Mouse (Mus musculus): ENCODE results near the gene Pias4. TPM values are rescaled to one million over a fixed set of nuclear protein-coding genes. Genes with fewer than 3 reads are reported as not detected.

Pias4 gene
- total RNA-seq, 2 experiments from 2014 or later = 17.5 to 18.6 TPM

DNA sequence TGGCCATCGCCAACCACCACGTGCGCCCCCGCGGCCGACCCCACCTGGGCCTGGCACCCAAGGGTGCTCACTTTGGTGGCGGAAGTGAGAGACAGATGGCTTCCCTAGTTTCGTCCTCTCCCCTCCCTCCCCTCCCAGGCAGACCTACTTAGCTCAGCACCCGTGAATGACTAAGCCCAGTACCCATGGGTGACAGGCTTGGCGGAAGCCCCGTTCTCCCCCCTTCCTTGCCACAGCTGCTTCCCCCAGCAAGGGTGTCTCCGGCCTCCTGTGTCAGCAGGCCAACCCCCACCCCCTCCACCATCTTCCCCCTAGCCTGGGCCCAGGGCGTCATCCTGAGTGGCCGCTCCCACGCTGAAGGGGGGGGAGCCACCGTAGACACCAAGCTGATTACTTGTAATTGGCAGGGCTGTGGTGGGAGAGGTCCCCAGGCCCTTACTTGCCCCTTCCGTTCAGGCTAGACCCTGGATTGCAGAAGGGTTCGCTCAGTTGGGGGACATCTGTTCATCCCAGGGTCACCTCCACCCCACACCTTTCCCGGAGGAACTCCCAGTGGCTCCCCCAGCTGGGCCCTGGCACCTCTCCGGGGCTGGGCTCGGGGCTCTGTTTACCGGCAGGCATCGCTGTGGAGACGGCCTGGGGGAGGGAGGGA, 29.5 kb downstream of the Pias4 start:
- peak; percentile 69 for DNase-seq

DNA sequence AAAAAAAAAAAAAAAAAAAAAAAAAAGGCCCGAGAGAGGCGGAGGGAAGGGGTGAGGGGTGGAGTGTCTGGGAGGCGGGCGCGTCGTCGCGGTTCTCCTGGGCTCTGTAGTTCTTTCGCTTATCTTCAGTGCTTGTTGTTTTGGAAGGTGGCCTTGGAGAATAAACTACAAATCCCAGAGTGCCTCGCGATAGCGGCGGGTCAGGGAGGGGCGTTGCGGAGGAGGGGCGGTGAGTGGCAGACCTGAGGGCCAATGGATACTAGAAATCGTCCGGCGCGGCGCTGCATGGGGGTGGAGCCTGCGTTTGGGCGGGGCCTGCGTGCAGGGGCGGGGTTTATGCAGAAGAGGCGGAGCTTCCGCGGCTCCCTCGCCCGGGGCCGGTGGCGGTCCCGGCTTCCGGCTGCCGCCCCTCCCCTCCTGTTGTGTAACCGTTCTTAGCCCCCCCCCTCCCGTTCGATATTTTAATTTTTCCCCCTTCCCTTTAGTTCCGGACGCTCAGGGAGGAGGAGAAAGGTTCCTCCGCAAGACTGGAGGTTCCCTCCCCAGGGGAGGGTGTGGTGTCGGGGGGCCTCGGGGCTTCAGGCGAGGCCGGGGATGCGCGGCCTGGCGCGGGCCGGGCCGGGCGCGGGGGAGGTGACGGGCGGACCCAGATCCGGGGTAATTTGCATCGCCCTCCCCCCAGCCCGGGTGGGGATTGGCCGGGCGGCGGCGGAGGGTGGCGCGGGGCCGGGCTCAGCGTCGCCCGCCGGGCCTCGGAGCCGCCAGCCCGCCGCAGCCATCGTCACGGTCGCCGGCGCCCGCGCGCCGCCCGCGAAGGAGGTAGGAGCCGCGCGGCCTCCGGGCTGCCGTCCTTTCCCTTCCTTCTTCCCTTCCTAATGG, 30.2 kb downstream of the Pias4 start:
- peak; percentile 100 for DNase-seq

DNA sequence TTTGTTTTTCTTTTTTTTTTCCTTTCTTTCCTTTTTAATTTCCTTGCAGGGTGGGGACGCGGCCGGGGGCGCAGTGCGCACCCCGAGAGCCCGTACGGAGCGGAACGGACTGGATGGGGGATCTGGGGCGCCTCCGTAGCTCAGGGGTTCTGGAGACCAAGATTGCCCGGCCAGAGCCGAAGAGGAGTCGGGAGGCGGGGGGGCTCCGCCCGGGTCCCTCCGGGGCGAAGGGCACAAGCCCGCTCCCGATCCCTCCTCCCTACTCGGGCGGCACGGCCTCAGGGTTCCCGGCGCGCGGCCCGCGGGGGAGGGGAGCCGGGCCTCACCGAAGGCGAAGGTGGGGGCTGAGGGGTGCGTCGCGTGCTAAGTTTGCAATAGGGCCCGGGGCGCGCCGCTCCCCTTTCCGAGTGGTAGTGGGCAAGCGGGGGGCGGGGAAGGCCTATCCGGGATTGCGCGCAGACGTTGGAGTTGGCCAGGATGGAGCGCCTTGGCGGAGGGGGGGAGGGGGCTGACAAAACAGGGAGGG, 31.0 kb downstream of the Pias4 start:
- DNase-seq = peak; percentile 82

DNA sequence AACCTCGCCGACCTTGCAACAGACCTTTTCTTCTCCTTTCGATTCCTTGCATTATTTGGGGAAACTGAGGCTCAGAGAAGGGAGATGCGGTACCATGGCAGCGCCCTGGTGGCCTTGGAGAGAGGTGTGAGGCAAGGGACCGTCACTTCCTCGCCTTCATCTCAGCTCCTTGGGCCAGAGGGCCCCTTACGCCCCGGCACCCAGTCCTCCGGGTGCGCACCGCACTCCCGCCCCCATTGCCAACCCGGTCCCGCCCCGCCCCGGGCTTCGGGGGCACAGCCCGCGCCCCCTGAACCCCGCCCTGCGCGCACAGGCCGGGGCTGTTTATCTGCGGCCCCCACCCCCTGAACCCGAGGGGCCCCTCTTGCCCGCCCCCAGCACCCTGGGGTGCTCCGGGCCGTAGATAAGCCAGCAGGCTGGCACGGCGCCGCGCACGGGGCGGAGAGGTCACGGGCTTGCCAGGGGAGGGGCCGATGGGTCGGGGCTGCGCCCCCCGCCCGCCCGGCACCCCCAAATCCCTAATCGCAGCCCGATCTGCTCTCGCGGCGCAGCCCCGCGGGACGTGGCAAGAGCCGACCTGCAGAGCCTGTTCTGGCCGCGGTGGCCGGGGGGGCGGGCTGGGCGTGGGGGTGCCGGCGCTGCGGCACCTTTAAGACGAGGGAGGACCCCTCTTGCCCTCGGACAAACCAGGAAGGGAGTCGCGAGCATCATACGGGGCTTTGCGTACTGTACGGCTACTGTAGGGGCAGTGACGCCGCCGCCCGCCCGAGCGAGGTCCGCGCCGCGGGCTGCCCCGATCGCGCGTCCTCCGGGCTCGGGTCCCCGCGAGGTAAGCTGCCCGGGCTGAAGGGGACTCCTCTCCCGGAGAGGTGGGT, 31.7 kb downstream of the Pias4 start:
- DNase-seq = peak; percentile 79

DNA sequence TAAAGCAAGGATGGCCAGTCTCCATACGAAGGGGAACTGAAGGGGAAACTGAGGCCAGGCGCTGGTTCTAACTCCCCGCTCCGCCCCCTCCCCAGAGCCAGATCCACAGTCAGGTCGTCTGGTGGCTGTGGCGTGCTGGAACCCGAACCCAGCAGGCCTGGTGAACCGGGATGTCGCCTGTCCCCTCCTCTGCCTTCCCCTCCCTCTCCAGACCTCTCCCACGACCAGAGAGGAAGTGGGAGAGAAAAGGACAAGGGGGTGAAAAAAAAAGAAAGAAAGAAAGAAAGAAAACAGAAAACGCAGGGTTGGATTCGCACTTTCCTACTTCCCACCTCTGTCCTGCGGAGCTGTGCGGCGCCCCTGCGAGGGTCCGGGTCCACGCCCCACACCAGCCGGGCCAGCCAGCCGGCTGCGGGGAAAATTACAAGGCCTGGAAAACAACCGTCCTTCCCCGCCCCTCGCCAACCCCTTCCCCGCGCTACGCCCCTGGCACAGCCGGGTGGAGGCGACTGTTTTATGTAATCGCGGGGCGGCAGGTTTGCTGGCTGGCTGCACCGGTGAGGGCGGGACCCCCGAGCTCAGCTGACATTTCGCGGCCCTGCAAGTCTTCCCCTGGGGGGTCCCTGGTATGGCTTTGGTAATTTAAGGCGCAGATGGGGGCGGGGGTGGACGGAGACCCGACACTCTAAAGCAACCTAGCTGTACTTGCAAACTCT, 32.6 kb downstream of the Pias4 start, which contains the start of gene Zbtb7a:
TSS of gene Zbtb7a (plus strand) at position 255 of the 716 bp plus-strand sequence.
- peak; percentile 46 for DNase-seq

DNA sequence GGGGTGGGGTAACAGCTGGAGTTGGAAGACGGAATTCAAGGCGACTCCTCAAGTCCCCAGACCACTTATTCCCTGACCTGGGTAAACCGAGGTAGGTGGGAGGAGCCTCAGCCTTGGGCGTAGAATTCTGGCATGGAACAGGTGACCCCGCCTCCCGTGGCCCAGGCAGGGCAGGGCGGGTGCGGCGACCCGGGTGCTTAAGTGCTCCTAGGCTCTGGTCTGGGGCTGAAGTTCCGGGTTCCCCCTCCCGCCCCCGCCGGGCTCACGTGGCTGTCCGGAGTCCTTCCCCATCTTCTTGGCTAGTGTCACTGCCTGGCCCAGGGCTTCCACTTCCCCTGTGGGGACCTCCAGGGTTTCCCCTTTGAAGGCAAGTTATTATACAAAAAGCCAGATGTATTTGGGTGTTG, 33.5 kb downstream of the Pias4 start:
- peak; percentile 64 for DNase-seq

DNA sequence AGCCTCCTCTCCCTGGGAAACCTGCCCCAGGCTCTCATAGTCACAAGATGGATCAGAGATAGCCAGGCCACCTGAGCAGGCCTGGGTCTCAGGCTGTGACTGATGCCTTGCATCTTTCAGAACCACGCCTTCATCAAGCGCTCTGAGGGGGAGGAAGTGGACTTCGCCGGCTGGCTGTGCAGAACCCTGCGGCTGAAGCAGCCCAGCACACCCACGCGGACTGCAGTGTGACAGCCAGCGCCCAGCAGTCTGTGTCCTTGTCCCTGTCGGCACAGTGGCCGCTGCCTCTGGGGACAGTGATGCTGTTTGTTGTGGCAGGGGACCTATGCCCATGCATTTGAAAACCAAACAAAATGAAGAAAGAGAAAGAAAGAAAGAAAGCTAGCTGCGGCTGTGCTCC, 44.2 kb downstream of the Pias4 start:
- no peak for DNase-seq

DNA sequence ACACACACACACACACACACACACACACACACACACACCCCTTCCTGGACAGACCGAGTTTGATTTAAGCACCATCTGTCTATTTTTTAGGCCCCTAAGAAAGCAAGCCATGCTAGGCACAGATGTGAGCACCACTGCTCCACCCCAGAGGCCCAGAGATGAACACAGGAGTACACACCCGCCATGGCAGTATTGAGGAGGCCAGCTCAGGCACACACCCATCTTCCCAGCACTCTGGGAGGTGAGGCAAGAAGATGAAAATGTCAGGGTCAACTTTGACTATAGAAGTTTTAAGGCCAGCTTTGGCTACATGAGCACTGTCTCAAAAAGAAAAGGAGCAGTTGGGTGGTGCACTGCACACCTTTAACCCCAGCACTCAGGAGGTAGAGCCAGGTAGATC, 44.8 kb downstream of the Pias4 start:
- no peak for DNase-seq

DNA sequence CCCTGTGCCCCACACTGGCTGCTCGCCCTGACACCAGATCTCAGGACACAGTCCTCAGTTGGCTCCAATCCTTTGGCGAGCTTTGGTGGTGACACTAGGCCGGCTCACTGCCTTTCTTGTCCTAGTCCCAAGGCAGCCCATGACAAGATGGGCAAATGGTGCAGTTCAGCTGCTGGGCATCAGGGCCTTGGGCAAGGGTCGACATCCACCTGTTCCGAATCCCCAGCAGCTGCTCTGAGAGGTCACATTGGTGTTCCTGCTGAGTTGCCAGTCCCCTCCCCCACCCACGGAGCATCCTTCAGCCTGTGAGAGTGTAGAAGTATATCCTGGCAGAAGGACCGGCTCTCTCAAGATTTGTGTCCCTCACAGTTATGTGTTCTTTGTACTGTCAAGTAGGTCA, 47.1 kb downstream of the Pias4 start:
- no peak for DNase-seq

DNA sequence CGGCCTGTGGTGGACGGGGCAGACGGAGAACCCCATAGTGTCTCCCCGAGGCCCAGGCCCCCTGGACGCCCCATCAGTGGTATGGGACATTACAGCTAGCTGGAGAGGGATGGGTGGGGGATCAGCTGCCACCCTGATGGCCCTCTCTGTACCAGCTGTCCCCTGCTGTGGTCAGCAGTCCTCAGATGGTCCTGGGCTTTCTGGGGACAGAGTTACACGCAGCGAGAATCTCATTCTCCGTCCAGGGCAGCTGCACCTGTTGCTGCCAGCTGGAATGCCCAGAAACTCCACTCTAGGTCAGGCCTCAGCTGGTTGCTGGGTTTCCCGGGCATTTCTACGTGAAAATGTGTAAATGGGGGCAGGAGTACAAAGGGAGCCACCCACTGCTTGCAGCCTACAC, 48.1 kb downstream of the Pias4 start:
- DNase-seq = no peak

DNA sequence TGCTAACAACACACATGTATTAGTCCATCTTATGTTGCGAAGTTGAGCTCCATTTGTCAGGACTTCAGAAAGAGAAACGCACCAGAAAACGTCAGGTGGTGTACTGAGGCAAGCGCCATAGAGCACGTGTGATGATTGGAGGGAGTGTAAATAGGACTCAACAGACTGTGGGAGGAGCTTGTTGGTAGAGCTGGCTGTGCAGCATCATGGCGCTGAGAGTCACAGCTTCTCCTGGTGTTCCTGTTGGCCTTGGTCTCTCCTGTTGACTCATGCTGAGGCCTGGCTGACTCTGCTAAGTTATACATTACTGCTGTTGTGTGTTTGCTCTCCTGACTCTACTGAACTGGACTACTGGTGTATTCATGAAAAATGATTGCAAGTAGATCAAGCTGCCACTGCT, 54.8 kb downstream of the Pias4 start:
- DNase-seq = no peak

DNA sequence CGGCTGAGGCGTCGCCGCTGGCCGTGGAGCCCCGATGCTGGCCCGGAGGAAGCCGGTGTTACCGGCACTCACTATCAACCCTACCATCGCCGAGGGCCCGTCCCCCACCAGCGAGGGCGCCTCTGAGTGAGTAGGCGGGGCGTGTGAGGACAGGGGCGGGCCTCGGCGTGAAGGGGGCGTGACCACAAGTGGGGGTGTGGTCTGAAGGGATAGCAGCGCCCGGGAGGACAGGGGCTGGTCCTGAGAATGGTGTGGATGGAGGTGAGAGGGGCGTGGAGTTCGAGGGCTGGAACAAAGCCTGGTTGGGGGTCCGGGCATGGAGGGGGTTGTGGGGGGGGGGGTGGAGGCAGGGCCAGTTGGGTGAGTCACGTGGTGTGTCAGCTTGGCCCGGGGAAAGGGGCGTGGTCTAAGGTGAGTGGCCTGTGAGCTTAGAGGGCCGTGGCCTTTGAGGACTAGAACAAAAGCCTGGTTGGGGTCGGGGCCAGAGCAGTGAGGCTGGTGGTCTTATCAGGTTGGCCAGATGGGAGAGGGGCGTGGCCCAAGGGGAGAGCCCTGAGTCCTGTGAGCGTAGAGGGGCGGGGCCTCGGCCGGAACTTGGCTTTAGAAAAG, 61.5 kb downstream of the Pias4 start:
- peak; percentile 92 for DNase-seq

DNA sequence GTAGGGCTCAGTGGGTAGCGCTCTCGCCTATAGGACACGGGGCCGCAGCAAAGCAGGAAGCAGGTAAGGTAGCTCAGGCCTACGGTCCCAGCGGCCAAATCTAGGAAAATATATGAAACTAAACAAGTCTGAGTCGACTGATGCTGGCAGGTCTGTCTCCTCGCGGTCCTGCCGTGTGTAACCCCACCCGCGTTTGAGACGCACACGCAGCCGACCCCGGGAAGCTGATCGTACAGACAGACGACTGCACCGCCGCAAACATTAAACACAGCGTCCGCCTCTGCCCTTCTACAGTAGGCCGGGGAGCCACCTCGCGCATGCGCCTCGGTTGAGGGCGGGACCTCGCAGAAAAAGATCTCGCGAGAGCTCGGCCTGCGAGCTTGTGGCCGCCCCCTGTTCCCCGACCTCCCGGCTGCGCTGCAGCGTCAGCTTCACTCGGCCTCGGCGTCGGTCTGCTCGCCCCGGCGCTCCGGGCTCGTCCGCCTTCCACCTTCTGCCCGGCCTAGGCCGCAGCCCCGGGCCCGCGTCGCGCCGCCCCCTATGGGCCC, 62.1 kb downstream of the Pias4 start, which contains the start of gene Map2k2:
TSS of gene Map2k2 (plus strand) at position 351 of the 548 bp plus-strand sequence.
- DNase-seq = peak; percentile 99

Small RNAs within 50 kb of the gene (microRNA-seq; reads per million reads assigned to microRNA genes)
- gene Mir5615-1 (0 reads per million in 2 experiments), gene Mir5615-2 (0 reads per million in 2 experiments)

Other genes with a start within 250 kb of the Pias4 start
- 10 to 100 TPM; 15.5 to 17.2 TPM for gene Lmnb2, start 249.7 kb downstream of the Pias4 start, total RNA-seq (2021)
- gene Gadd45b, start 237.8 kb downstream of the Pias4 start, total RNA-seq (2021) = 1 to 10 TPM; 6.4 to 9.5 TPM
- gene Gng7, start 153.0 kb downstream of the Pias4 start, total RNA-seq (2021) = under 1 TPM; 0.38 to 0.47 TPM
- gene Diras1, start 142.3 kb downstream of the Pias4 start, total RNA-seq (2021) = not detected
- 1 to 10 TPM; 7.6 to 7.8 TPM for gene Slc39a3, start 130.5 kb downstream of the Pias4 start, total RNA-seq (2021)
- 100 to 1,000 TPM; 102 to 103 TPM for gene Sgta, start 107.7 kb downstream of the Pias4 start, total RNA-seq (2021)
- gene Thop1, start 97.9 kb downstream of the Pias4 start, total RNA-seq (2021) = 10 to 100 TPM; 14.5 to 15.5 TPM
- 1 to 10 TPM; 1.8 to 2.3 TPM for gene Creb3l3, start 69.0 kb downstream of the Pias4 start, total RNA-seq (2021)
- gene Map2k2, start 62.0 kb downstream of the Pias4 start, total RNA-seq (2021) = 100 to 1,000 TPM; 134 to 141 TPM
- 10 to 100 TPM; 37.0 to 43.0 TPM for gene Zbtb7a, start 32.7 kb downstream of the Pias4 start, total RNA-seq (2021)
- 1,000 to 10,000 TPM; 1,326 to 1,351 TPM for gene Eef2, start 8.7 kb upstream of the Pias4 start, total RNA-seq (2021)
- 10 to 100 TPM; 41.9 to 45.7 TPM for gene Dapk3, start 15.1 kb upstream of the Pias4 start, total RNA-seq (2021)
- not detected for gene 4930442H23Rik, start 15.9 kb upstream of the Pias4 start, total RNA-seq (2021)
- 10 to 100 TPM; 44.1 to 74.9 TPM for gene Nmrk2, start 34.1 kb upstream of the Pias4 start, total RNA-seq (2021)
- under 1 TPM; 0.23 to 0.24 TPM for gene Atcay, start 62.9 kb upstream of the Pias4 start, total RNA-seq (2021)
- gene Zfr2, start 65.2 kb upstream of the Pias4 start, total RNA-seq (2021) = 1 to 10 TPM; 4.2 to 5.5 TPM
- under 1 TPM; 0.21 to 0.56 TPM for gene Matk, start 85.0 kb upstream of the Pias4 start, total RNA-seq (2021)
- 100 to 1,000 TPM; 118 to 125 TPM for gene Mrpl54, start 99.0 kb upstream of the Pias4 start, total RNA-seq (2021)
- gene Apba3, start 99.0 kb upstream of the Pias4 start, total RNA-seq (2021) = 10 to 100 TPM; 49.0 to 53.0 TPM
- gene Tjp3, start 123.7 kb upstream of the Pias4 start, total RNA-seq (2021) = under 1 TPM in 1 of 2 experiments, not detected in 1; 0.50 TPM
- gene Pip5k1c, start 125.0 kb upstream of the Pias4 start, total RNA-seq (2021) = 10 to 100 TPM; 52.0 to 55.4 TPM
- gene Cactin, start 153.2 kb upstream of the Pias4 start, total RNA-seq (2021) = 10 to 100 TPM; 20.7 to 21.0 TPM
- 1 to 10 TPM; 5.5 to 5.6 TPM for gene Tbxa2r, start 160.8 kb upstream of the Pias4 start, total RNA-seq (2021)
- 1 to 10 TPM; 2.2 to 3.3 TPM for gene Gipc3, start 175.3 kb upstream of the Pias4 start, total RNA-seq (2021)
- gene Hmg20b, start 182.6 kb upstream of the Pias4 start, total RNA-seq (2021) = 100 to 1,000 TPM; 107 to 113 TPM
- 10 to 100 TPM; 12.1 to 13.5 TPM for gene Mfsd12, start 189.6 kb upstream of the Pias4 start, total RNA-seq (2021)
- 1 to 10 TPM in 1 of 2 experiments, under 1 TPM in 1; 0.63 to 2.0 TPM for gene 4930404N11Rik, start 197.9 kb upstream of the Pias4 start, total RNA-seq (2021)
- 10 to 100 TPM; 55.4 to 56.8 TPM for gene Fzr1, start 210.6 kb upstream of the Pias4 start, total RNA-seq (2021)
- gene Dohh, start 216.5 kb upstream of the Pias4 start, total RNA-seq (2021) = 10 to 100 TPM; 52.9 to 55.9 TPM
- under 1 TPM; 0.55 to 0.70 TPM for gene Gm48551, start 216.5 kb upstream of the Pias4 start, total RNA-seq (2021)
- gene Gm48552, start 221.1 kb upstream of the Pias4 start, total RNA-seq (2021) = under 1 TPM; 0.72 to 0.98 TPM
- gene Smim24, start 225.1 kb upstream of the Pias4 start, total RNA-seq (2021) = 1 to 10 TPM; 1.9 to 2.4 TPM

Measured in heart, postnatal 4 days (tissue).